Mouse (Mus musculus): ENCODE data around the gene Zdhhc5. TPM values are rescaled to one million over a fixed set of nuclear protein-coding genes. Genes with fewer than 3 reads are reported as not detected.
"Not testable (repeated sequence)": the region's sequence is repeated elsewhere in the genome, so short reads cannot be mapped to it uniquely, and the experiment has no call there.

The Zdhhc5 gene
- polyA plus RNA-seq, 2 experiments from 2014 or later, result 10.1 to 12.5 TPM

DNA sequence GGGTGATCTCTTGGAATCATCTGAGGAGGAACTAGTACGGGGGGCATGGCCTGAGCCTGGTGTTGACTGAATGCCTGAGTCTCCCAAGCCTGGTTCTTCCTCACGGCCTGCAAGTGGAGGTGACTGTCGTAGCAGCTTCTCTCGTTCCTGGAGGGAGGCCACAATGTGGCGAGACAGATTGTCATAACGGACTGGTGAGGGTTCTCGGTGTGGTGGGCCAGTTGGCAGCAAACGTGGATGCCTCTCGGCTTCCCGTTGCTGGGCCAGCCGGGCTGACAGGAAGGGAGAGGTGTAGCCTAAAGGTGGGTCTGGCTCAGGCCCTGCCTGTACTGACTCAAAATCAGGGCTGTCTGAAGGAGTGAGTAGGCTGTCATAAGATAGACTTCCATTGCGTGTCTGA, 24.9 kb downstream of the Zdhhc5 start:
- no peak for ATAC-seq

DNA sequence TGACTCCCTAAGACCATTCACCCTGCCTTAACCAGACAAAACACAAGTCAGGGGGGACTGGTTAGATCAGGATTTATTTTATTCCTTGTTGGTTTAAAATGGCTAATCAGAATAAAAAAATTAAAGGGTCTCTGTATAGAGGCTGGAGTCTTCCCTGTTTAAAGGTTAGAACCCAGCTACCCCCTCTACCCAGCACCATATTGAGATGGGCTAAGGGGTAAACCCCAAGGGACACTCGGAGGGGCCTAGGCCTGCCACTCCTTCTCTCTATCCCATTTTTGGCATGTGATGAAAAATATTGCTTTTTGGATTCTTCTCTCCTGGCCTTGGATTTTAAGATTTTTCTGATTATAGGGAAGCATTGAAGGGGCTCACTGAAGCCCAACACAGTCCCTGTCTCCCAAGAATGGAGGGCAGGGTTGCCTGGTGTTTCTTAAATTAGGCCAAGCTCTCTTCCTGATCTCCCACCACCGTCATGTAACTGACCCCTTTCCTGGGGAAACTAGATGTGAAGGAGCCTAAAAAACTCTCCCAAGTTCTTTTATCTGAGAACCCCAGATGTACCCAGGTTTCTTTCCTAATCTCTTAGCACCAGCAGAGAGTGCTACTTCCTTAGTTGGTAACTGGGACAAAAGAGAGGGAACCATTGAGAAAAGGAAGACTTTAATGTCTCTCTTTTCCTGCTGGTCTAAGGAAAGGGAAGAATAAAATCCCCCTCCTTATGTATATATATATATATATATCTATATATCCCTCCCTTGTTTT, 26.7 kb downstream of the Zdhhc5 start:
- no peak for ATAC-seq

DNA sequence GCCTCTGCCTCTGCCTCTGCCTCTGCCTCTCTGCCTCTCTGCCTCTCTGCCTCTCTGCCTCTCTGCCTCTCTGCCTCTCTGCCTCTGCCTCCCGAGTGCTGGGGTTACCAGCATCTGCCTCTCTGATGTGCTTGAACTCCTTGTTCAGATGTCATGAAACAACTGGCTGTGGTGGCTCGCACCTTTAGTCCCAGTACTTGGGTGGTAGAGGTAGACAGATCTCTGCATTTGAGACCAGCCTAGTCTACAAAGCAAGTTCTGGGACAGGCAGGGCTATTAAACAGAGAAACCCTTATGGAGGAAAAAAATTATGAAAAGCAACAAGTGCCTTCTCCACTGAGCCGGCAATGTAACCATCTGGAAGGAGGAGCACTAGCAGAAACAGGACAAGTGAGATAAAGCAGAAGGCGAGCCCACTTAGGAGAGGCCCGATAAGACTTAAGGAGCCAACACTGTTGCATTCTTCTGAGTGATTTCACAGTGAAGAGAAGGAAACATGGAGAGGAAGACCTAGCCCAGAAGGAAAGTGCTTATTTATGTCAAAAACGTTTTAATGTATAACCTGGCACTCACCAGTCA, 32.3 kb downstream of the Zdhhc5 start:
- ATAC-seq, result no peak

DNA sequence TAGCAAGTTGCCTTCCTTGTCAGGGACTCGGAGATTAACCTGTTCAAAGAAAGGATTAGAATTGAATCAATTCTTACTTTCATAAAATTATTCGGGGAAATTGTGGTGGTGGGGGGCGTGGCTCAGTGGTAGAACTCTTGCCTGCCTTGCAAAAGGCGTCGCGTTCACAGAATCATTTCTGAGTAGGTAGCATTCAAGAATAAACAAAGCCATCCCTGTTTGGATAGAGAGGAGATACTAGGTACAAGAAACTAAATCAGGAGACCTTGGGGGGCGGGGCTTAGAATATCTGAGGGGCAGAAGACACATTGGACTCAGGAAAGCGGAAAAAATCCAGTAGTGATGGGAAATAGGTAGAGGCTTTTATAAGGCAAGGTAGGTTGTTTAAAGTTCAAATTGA, 36.0 kb downstream of the Zdhhc5 start, which contains the start of gene Tmx2:
TSS of gene Tmx2 (minus strand) at position 125 of the 400 bp plus-strand sequence.
- no peak for ATAC-seq

DNA sequence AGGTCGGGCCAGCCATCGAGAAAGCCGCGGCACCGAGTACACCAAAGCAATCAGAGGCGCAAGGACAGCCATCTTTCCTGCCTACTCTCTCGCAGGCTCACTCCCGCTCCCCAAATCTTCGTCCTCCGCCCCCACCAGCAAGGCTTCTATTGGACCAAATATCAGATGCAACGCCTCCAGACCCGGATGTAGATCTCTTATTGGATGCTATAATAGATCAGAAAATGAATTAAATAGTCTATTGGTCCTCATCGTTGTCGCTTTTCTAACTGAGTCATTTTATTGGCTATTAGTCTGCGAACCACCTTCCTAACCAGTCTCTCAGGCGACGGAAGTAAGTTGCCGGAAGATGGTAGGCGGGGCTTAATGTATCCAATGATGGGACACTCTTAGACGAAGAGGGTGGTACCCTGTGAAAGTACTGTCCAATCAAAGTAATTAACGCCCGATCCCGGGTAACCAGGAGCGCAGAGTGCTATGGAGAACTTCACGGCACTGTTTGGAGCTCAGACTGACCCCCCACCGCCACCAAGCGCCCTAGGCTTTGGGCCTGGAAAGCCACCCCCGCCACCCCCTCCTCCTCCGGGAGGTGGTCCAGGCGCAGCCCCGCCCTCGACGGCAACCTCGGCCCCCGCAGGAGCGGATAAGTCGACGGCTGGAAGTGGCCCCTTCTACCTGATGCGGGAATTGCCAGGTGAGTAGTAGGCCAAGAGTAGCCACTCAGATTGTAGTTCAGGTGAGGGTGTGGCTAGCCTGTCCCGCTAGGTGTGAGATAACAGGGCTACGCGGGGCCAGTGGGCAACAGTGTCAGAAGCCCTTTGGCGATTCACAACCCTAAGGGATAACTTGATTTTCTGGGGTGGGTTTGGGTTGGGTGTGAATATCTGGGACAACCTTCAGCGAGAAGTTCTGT, 36.8 kb downstream of the Zdhhc5 start, which contains the start of the genes Gm28635 and Med19:
TSS of gene Gm28635 (minus strand) at position 74 of the 913 bp plus-strand sequence.
TSS of gene Med19 (plus strand) at position 435 of the 913 bp plus-strand sequence.
- ATAC-seq, result peak; percentile 94

DNA sequence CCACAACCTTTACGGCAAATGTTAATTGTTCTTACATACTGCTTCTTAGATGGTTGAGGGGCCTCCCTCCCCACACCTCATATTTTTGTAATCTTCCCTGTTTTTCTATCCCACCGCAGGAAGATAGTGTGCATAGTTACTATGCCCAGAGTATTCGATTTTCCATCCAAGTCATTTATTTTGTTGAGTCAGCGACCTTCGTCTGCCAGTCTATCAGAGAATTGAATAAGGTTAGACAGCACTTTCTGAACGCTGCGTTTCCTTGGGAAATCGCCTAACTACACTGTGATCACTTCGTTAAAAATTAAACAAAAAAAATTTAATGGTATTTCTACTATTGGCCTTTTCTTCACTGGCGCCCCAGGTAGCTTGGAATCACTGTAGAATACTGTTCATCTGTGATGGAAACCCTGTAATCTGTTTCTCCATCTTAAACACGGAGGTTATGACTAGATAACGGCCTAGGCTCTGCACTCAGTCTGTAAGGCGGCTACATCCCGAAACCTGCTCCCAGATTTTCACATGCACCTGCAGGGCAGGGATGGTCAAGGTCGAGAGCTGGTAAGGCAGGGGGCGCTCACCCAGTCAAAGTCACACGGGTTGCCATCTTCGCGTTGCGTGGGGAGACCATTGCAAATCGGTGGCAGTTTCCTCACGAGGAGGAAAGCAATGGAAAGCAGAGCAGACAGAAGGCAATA, 37.6 kb downstream of the Zdhhc5 start:
- peak; percentile 11 for ATAC-seq

DNA sequence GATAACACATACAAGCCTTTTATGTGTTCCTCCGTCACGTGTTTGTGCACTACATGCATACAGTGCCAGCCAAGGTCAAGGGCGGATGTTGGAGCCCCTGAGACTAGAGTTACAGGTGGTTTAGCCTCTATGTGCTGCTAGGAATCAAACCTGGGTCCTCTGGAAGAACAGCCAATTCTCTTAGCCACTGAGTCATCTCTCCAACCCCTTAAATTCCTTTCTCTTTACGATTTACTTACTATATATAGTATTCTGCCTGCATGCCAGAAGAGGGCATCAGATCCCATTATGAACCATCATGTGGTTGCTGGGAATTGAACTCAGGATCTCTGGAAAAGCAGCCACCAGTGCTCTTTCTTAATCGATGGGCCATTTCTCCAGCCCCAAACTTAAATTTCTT, 43.4 kb downstream of the Zdhhc5 start:
- not testable (repeated sequence) for ATAC-seq

DNA sequence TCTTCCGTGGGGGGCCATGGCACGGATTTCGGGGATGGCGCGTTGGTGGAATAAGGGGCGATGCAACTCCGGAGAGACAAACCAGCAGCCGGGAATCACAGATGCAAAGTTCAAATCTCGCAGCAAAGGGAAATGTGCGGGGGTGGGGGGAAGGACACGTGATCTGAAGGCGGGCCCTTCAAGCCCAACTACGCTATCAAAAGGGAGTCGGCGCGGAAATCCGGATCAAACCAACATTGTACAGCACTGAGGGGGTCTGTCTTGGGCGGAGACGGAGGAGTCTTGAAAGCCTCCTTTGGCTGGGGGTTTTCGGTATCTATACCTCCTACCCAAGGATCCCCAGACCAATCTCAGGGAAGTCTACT, 44.4 kb downstream of the Zdhhc5 start, which contains the start of gene Selenoh:
TSS of gene Selenoh (minus strand) at position 202 of the 365 bp plus-strand sequence.
- peak; percentile 99 for ATAC-seq

DNA sequence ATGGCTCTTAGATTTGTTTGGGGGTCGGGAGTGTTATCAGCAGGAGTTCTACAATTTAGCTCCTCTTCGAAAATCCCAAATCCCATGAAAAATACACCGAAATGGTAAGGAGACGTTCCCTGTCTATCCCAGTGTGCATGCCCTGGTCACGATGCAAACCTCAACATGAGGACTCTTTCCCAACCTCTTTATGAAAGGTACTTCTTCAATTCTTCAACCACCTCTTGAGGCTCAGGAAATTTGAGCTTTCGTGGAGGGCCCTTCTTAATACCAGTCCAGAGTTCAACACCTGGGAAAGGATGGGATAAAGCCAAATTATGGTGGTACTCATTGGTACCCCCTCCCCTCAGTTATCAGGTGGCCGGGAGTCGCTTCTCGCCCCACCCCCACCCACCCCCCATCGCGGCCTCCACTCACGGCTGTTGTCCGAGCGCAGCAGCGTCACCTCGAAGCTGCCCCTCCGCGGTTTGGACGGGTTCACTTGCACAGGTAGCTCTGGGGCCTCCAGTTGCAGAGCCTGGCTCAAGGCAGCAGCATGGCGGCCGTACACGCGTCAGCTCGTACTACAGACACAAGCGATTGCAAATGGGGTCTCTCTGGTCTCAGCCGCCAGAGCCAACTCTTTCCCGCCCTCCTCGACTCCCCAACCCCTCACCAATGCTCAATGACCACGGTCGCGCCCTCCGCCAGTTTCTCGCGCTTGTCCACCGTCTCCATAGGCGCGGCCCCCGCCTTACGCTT, 45.0 kb downstream of the Zdhhc5 start:
- peak; percentile 27 for ATAC-seq

DNA sequence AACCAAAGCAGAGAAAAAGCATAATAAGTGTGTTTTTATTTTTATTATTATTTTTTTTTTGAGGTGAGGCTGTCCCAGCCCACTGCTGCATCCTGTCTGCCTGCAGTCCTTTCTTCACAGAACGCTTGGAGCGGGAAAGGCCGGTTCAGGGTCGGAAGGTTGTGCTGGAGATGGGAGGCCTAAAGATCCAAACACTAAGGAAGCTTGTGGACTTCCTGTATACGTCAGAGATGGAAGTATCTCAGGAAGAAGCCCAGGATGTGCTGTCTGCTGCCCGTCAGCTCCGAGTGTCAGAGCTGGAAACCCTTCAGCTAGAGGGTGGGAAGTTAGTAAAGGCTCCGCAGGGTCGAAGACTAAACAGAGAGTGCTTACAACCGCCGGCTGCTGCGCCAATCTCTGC, 48.9 kb downstream of the Zdhhc5 start:
- ATAC-seq, result no peak

DNA sequence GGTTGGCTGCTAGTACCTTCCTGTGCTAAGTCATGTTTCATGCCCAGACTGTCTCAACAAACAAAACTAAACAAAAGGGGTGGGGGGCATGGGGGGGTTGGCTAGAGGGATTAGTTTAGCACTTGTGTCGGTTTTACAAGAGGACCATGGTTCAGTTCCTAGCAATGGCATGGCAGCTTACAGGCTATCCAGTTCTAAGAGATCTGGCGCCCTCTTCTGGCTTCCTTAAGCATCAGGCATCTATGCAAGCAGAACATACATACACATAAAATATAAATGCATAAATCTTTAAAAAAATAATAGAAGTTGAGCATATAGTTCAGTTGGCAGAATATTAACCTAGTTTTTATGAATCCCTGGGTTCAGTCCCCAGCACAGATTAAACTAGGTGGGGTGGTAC, 52.1 kb downstream of the Zdhhc5 start:
- ATAC-seq, result no peak

DNA sequence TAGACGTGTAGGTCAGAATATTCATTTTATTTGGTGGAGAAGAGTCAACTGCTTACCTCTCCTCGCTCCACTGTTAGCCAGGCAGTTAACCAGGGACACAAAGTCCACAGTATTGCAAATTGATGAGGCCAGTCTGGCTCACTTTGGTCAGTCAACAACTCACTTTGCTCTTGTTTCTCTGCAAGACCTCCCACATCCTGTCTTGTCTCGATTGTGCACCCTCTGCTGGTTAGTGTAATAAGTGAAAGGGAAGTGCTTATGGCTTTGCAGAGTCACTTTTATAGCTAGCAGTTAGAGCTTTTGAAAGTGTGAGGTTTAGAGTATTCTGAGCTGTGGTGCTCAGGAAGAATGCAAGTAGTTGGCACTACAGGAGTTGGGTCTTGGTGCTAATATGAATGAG, 54.7 kb downstream of the Zdhhc5 start:
- peak; percentile 95 for ATAC-seq

DNA sequence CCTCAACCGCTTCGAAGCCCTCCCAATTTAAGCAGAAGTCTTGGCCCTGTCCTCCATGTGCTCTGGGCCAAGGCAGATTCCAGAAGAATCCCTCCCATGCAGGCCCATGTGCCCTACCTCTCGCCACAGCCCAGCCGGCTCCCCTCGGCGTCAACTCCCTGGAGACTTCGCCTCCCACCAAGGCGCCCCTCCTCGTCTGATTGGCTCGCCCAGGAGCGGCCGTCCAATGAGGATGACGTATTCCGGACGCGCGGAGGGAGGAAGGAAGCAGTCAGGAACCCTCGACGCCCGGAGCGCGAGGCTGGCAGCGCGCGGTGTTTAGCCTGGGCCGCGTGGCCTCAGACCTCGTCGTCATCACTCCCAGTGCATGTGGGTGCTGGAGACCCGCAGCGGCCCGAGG, 56.2 kb downstream of the Zdhhc5 start, which contains the start of gene Btbd18:
TSS of gene Btbd18 (plus strand) at position 274 of the 400 bp plus-strand sequence.
- no peak for ATAC-seq

DNA sequence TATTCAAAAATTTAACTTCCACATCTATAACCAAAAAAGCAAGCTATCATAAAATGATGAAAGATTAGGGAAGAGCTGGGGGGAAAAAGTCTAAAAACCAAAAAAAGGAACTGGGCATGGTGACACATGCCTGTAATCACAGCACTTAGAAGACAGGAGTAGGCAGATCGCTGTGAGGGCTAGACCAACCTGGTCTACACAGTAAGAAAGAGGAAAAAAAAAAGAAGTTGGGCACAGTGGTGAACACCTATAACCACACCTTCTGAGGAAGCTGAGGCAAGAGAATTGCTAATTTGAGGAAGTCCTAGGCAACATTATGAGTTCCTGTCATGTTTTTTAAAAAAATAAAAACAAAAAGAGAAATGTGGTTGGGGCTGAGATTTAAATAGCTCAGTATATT, 59.1 kb downstream of the Zdhhc5 start:
- ATAC-seq, result no peak

DNA sequence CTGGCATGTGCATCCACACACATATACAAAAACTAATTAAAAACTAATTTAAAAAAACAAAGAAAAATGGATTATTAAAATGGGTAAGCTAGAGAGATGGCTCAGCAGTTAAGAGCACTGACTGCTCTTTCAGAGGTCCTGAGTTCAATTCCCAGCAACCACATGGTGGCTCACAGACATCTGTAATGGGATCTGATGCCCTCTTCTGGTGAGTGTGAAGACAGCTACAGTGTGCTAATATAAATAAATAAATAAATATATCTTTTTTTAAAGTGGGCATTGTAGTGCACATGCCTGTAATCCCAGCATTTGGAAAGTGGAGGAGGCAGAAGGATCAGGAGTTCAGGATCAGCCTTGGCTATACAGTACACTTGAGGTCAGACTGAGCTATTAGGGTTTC, 61.6 kb downstream of the Zdhhc5 start:
- peak; percentile 36 for ATAC-seq

DNA sequence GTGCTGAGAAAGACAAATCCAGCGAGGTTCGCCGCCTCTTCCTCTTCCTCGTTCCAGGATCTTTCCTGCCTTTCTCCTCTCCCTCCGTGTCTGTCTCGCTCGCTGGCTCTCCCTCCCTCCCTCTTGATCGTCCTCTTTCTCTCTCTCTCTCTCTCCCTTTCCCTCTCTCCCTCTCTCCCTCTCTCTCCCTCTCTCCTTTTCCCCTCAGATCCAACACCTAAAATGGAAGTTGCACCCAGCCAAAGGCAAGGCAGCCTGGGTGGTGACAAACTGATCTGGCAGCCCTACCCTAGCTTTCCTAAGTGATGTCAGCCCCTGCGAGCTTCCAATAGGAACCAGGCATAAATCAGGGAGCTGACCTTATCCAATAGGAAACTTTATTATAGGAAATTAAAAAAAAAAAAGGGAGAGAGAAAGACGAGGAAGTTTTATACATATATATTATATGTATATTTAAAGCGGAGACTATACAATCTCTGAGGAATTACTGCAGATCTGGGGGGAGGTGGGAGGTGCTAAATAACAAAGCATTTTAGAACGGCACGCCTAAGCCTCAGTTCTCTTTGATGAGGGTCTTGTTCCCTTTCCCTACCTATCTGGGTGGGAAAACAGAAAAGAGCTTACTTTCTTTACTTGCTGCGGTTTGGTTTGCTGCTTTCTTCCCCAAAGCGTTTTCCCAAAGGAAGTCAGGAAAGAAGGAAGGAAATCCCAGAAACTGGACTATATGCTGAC, 64.3 kb downstream of the Zdhhc5 start, which contains the start of gene Ctnnd1:
TSS of gene Ctnnd1 (minus strand) at position 302 of the 732 bp plus-strand sequence.
- peak; percentile 38 for ATAC-seq

DNA sequence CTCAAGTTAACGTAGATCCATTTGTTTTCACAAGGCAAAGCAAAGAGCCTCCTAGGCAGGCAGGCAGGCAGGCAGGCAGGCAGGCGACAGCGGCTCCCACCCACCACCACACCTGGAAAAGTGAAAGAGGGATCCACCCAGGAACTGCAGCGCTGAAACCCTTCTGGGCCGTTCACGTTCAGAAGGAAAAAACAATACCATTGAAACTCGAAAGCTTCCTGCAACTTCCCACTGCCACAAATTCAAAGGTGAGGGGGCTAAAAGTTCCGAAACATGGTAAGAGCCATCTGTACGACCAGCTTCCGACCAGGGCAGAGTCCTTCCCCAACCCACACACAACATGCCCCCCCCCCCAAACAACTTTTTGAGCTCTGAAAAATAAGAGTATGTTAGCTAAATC, 65.3 kb downstream of the Zdhhc5 start:
- peak; percentile 17 for ATAC-seq

DNA sequence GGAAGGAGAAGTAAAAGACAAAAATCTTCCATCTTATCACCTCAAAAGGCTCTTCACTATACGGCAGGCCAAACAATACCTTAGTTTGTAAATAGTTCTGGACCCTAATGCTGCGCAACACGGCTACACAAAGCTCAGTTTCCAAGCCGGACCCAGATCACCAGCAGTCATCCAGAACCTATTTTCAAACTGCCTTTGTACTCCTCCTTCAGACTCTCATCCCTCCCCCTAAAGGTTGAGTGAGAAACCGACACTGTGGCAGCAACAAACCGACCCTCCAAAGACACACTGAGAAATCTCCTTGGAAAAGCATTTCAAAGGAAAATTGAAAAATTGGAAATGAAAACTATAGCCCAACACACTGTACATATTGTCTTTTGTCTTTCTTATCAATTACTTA, 66.6 kb downstream of the Zdhhc5 start:
- ATAC-seq, result no peak

DNA sequence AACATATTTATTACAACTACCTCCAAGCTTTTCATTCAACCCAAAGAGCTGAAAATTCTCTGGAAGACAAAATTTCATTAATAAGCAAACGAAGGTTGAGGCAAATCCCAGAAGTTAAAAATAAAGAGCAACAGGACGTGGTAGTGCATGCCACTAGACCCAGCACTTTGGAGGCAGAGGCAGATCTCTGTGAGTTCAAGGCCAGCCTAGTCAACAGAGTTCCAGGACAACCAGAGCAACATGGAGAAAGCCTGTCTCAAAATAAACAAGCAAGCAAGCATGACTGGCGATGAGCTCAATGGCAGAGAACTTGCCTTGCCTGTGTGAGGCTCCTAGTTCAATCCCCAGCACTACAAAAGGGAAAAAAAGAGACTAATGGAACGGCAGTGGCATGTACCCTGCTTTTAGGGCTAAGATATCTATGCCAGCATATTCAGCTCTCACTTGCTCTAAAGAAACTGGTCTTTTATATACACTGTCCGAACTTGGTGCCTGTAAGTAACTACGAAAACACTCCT, 67.9 kb downstream of the Zdhhc5 start:
- ATAC-seq, result no peak

DNA sequence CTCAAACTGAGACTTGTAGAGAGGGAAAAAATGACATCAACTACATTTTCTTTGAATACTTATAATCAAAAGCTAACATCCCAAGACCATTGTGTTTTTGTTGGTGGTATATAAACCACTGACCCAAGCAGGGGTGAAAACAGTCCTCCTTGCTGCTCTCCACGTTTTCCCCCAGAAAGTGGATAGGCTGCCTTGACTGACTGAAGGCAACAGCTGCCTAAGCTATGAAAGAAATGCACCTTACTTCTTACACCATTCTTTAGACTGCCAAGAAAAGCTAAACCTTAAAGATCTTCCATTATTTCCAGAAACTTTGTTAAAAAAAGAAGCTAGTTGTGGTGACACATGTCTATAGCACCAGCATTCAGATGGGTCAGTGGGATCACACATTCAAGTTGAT, 68.8 kb downstream of the Zdhhc5 start:
- ATAC-seq, result no peak

DNA sequence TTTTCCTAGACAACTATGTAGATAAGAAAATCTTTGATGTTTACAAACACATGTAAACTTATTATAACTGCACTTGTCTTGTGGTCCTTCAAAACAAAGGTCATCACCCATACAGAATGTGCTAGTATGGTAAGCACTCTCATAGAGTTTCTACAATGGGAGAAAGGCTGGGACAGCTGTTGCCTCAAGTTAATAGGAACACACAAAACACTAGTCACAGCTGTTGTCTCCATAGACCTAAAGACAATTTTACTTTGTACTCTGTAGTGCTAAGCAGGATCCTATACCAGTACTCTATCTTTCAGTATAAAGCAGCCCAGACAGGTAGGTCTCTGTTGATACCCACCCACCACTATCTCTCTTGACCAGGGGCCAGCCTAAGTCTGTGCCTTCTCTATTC, 74.1 kb downstream of the Zdhhc5 start:
- ATAC-seq, result no peak
